Mouse (Mus musculus): ENCODE results near the gene Rbfox2. TPM values are rescaled to one million over a fixed set of nuclear protein-coding genes. Genes with fewer than 3 reads are reported as not detected.
A peak's percentile ranks its signal among the peaks of the same experiment; 100 is the strongest.

Rbfox2 gene
- polyA plus RNA-seq, 1 experiment from 2014 or later, result 78.4 TPM

- Histone ChIP-seq H3K36me3 (peaks cover 1% of the 10 kb centered on the region), H3K4me2 (peak overlapping the region; percentile 66), H3K4me1 (replicated peaks) (peaks cover 60% of the 10 kb centered on the region), H3K9me3 (no peaks in the 10 kb centered on the region), H3K9ac (replicated peaks) (no peak overlapping the region), H3K27me3 (no peaks in the 10 kb centered on the region), H3K27ac (0 out of 2 replicates have a peak overlapping the region, but pooled peaks have one; percentile 92), H3K4me3 (replicated peaks) (peak overlapping the region; percentile 50; the same call in 1 of the 2 replicates)
- no peak for ATAC-seq (ENCODE audit: insufficient number of reproducible peaks, insufficient read depth, low FRiP score, low TSS enrichment, low read depth)
- WGBS, result 69% methylated on average over 10 of the region's 10 CpGs
These were observed 152.5 kb downstream of the Rbfox2 start for GRCm38 (mm10) chr15:77154248-77154785.

- WGBS, result under 1% methylated on average over 12 of the region's 12 CpGs
- Histone ChIP-seq H3K27me3 (no peaks in the 10 kb centered on the region), H3K4me1 (replicated peaks) (peaks cover 66% of the 10 kb centered on the region)
These were observed 153.2 kb downstream of the Rbfox2 start for GRCm38 (mm10) chr15:77153625-77154024.

GRCm38 (mm10) chr15:77153088-77153546, 153.7 kb downstream of the Rbfox2 start:
- 0% methylated on average over 3 of the region's 3 CpGs for whole genome bisulfite sequencing
- Histone ChIP-seq H3K4me1 (replicated peaks) (peaks cover 65% of the 10 kb centered on the region), H3K36me3 (peaks cover 7% of the 10 kb centered on the region), H3K27ac (peak overlapping the region; percentile 92), H3K9me3 (no peaks in the 10 kb centered on the region), H3K4me2 (peak overlapping the region; percentile 66), H3K4me3 (replicated peaks) (peak overlapping the region; percentile 50), H3K27me3 (no peaks in the 10 kb centered on the region), H3K9ac (replicated peaks) (peak overlapping the region; percentile 72)
- ATAC-seq (ENCODE audit: insufficient number of reproducible peaks, insufficient read depth, low FRiP score, low TSS enrichment, low read depth), result peak; percentile 63; the same call in 1 of the 2 replicates

More at GRCm38 (mm10) chr15:77153625-77154024, 153.2 kb downstream of the Rbfox2 start:
- Histone ChIP-seq H3K36me3 (peaks cover 7% of the 10 kb centered on the region), H3K4me2 (peak overlapping the region; percentile 66), H3K9me3 (no peaks in the 10 kb centered on the region), H3K4me3 (replicated peaks) (peak overlapping the region; percentile 50), H3K9ac (replicated peaks) (peak overlapping the region; percentile 72), H3K27ac (peak overlapping the region; percentile 92)
- peak; percentile 84 for ATAC-seq (ENCODE audit: insufficient number of reproducible peaks, insufficient read depth, low FRiP score, low TSS enrichment, low read depth)

DNA sequence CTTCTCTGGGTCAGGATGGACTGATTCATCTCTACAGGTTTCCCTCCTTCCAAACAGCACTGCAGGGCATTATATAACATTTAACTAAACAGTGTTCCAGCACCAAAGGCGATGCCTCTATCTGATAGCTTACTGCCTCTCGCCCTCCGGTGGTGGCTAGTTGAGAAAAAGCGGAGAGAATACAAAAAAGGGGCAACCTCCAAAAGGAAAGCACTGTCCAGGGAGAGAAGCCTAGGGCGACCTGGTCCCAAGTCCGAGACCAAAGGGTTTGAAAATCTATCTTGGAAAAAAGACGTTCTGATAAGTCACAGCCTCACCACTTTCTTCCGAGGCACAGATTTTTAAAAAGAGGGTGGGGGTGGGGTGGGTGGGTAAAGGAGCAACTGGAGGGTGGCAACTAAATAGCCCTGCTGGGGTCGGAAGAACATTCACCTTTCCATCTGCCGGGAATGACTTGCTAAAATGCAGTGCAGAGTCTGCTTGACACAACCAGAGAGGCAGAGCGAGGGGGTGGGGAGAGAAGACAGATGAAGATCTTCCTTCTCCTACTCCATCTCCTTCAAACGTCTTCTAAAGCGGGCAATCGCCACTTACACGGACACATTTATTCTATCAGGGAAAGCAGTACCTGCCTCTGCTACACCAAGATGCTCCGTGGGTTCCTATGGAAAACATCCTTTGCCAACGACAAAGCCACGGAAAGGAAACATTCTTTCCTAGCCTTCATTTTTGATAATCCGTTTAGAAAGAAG, 154.3 kb downstream of the Rbfox2 start:
- Histone ChIP-seq H3K4me1 (replicated peaks) (peaks cover 65% of the 10 kb centered on the region), H3K27me3 (no peaks in the 10 kb centered on the region), H3K36me3 (peaks cover 7% of the 10 kb centered on the region), H3K4me2 (peak overlapping the region; percentile 66), H3K27ac (peak overlapping the region; percentile 92), H3K9ac (replicated peaks) (peak overlapping the region; percentile 72), H3K4me3 (replicated peaks) (peak overlapping the region; percentile 50), H3K9me3 (no peaks in the 10 kb centered on the region)
- ATAC-seq (ENCODE audit: insufficient number of reproducible peaks, insufficient read depth, low FRiP score, low TSS enrichment, low read depth), result no peak
- WGBS, result 1% methylated on average over 19 of the region's 19 CpGs

DNA sequence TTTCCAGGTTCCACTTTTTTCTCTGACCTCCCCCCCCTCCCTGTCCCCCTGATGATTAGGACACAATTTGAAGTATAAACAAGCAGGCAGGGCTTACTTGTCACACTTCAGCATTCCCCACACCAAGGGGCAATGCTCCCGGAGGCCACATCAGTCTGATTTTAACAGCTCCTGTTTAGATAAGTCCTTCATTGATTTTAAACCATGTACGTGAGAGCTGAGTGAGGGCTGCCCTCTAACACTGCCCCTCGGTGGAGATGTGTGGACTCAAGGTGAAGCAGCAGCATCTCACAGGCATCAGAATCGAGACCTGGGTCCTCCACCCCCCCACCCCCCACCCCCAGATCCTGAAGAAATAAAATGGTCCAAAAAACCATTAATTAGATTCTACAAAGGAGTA, 155.0 kb downstream of the Rbfox2 start:
- H3K4me3 ChIP-seq (replicated peaks), result peak overlapping the region; percentile 50
- H3K9me3 ChIP-seq, result no peaks in the 10 kb centered on the region
- H3K36me3 ChIP-seq, result peaks cover 7% of the 10 kb centered on the region
- WGBS, result 8% methylated on average over 4 of the region's 4 CpGs
- H3K9ac ChIP-seq (replicated peaks), result peak overlapping the region; percentile 72
- no peaks in the 10 kb centered on the region for H3K27me3 ChIP-seq
- peaks cover 64% of the 10 kb centered on the region for H3K4me1 ChIP-seq (replicated peaks)
- no peak for ATAC-seq (ENCODE audit: insufficient number of reproducible peaks, insufficient read depth, low FRiP score, low TSS enrichment, low read depth)
- peak overlapping the region; percentile 66 for H3K4me2 ChIP-seq
- no peak overlapping the region for H3K27ac ChIP-seq

DNA sequence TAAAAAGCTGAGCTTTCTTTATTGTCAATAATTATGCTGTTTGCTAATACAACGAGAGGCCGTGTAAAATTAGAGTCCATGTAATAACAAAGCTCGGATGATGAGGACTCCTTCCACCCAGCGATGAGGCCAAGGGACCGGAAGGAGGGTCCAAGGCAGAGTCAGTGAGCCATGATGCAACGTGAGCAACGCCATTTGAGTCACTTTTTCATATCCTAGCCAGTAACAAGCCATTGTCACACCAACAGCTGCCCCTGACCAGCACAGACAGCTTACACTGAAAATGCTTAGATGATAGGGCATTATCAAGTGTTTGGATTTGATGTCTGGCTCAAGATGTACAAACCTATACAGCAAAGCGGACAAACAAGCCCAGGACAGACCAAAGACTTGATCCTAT, 155.6 kb downstream of the Rbfox2 start:
- H3K27ac ChIP-seq, result no peak overlapping the region
- WGBS, result 65% methylated on average over 8 of the region's 8 CpGs

DNA sequence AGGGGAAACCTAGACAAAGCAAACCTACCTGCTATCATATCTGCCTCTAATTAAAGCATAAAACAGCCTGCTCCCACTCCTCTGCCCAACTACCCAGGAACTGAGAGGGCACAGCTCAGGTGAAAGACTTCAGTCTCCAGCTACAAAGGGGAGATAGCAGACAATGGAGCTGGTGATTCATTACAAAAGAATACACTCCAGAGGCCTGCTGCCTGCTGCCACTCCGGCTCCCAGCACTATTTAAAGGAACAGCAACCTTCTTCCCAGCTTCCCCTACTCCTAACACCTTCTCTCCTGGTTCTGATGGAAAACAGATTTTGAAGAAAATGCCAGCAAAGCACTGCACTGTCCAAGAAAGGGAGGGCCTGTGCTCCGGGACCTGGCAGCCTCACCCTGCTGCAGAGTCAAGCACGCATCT, 156.4 kb downstream of the Rbfox2 start:
- no peak for ATAC-seq (ENCODE audit: insufficient number of reproducible peaks, insufficient read depth, low FRiP score, low TSS enrichment, low read depth)
- peak overlapping the region; percentile 66 for H3K4me2 ChIP-seq
- no peaks in the 10 kb centered on the region for H3K9me3 ChIP-seq
- H3K27ac ChIP-seq, result peak overlapping the region; percentile 92
- peaks cover 68% of the 10 kb centered on the region for H3K4me1 ChIP-seq (replicated peaks)
- H3K27me3 ChIP-seq, result no peaks in the 10 kb centered on the region
- H3K4me3 ChIP-seq (replicated peaks), result peak overlapping the region; percentile 31
- H3K36me3 ChIP-seq, result peaks cover 7% of the 10 kb centered on the region
- H3K9ac ChIP-seq (replicated peaks), result peak overlapping the region; percentile 9; the same call in 1 of the 2 replicates
- WGBS, result 20% methylated on average over 3 of the region's 3 CpGs

More for the DNA sequence above, 155.6 kb downstream of the Rbfox2 start:
- peak overlapping the region; percentile 50 for H3K4me3 ChIP-seq (replicated peaks)
- no peaks in the 10 kb centered on the region for H3K9me3 ChIP-seq
- H3K4me2 ChIP-seq, result peak overlapping the region; percentile 66
- H3K4me1 ChIP-seq (replicated peaks), result peaks cover 62% of the 10 kb centered on the region
- no peaks in the 10 kb centered on the region for H3K27me3 ChIP-seq
- peaks cover 7% of the 10 kb centered on the region for H3K36me3 ChIP-seq
- ATAC-seq (ENCODE audit: insufficient number of reproducible peaks, insufficient read depth, low FRiP score, low TSS enrichment, low read depth), result no peak
- H3K9ac ChIP-seq (replicated peaks), result no peak overlapping the region

GRCm38 (mm10) chr15:77150000-77150399, 156.8 kb downstream of the Rbfox2 start:
- ATAC-seq (ENCODE audit: insufficient number of reproducible peaks, insufficient read depth, low FRiP score, low TSS enrichment, low read depth), result no peak
- Histone ChIP-seq H3K9ac (replicated peaks) (peak overlapping the region; percentile 9; the same call in 1 of the 2 replicates), H3K4me2 (peak overlapping the region; percentile 66), H3K4me1 (replicated peaks) (peaks cover 68% of the 10 kb centered on the region), H3K9me3 (no peaks in the 10 kb centered on the region), H3K27ac (peak overlapping the region; percentile 92), H3K27me3 (no peaks in the 10 kb centered on the region), H3K36me3 (peaks cover 7% of the 10 kb centered on the region), H3K4me3 (replicated peaks) (peak overlapping the region; percentile 31)
- 49% methylated on average over 3 of the region's 3 CpGs for WGBS

DNA sequence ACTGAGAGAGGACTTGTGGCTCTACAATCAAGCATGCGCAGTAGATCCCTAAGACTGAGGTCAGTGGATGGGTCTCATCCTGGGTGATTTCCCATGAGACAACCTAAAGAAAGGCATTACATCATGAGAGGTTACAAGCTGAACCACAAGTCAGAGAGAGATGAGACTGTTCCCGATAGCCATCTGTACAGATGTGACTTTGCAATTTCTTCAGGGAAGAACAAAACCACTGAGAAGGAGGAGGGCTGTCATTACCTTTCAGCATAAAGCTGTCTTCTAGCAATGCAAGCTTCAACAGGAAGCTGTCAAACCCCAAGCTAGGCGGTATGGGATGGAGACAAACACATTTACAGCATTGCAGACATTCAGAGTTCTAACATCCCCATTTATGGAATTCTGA, 157.3 kb downstream of the Rbfox2 start:
- peak overlapping the region; percentile 54 for H3K27ac ChIP-seq
- H3K27me3 ChIP-seq, result no peaks in the 10 kb centered on the region
- no peak overlapping the region for H3K9ac ChIP-seq (replicated peaks)
- ATAC-seq (ENCODE audit: insufficient number of reproducible peaks, insufficient read depth, low FRiP score, low TSS enrichment, low read depth), result no peak
- H3K4me1 ChIP-seq (replicated peaks), result peaks cover 68% of the 10 kb centered on the region
- no peaks in the 10 kb centered on the region for H3K9me3 ChIP-seq
- 72% methylated on average over 3 of the region's 3 CpGs for WGBS
- H3K4me3 ChIP-seq (replicated peaks), result no peak overlapping the region
- H3K36me3 ChIP-seq, result peaks cover 7% of the 10 kb centered on the region
- H3K4me2 ChIP-seq, result peak overlapping the region; percentile 66; the same call in 1 of the 2 replicates

DNA sequence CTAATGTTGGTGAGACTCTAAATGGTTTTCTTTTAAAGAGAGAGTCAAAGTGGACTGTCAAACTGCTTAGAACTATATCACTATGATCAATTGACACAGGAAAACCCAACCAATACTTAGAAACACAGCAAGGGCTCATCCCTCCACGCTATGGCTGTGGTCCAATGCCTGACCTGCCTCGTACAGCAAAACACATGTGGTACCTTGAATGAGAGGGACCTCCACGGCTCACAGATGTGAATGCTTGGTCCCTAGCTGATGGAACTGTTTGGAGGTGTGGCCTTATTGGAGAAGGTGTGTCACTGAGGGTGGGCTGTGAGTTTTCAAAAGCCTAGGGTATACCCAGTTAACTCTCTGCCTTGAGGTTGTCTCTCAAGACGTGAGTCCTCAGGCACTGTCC, 159.9 kb downstream of the Rbfox2 start:
- H3K9me3 ChIP-seq, result no peaks in the 10 kb centered on the region
- peaks cover 7% of the 10 kb centered on the region for H3K36me3 ChIP-seq
- H3K27me3 ChIP-seq, result no peaks in the 10 kb centered on the region
- no peak overlapping the region for H3K4me2 ChIP-seq
- H3K4me3 ChIP-seq (replicated peaks), result no peak overlapping the region
- ATAC-seq (ENCODE audit: insufficient number of reproducible peaks, insufficient read depth, low FRiP score, low TSS enrichment, low read depth), result no peak
- no peak overlapping the region for H3K9ac ChIP-seq (replicated peaks)
- H3K27ac ChIP-seq, result no peak overlapping the region
- peaks cover 60% of the 10 kb centered on the region for H3K4me1 ChIP-seq (replicated peaks)
- 79% methylated on average over 4 of the region's 4 CpGs for WGBS

- Histone ChIP-seq H3K27ac (no peak overlapping the region), H3K4me1 (replicated peaks) (peaks cover 43% of the 10 kb centered on the region), H3K4me3 (replicated peaks) (no peak overlapping the region), H3K9me3 (no peaks in the 10 kb centered on the region), H3K36me3 (peaks cover 21% of the 10 kb centered on the region), H3K9ac (replicated peaks) (no peak overlapping the region), H3K27me3 (no peaks in the 10 kb centered on the region), H3K4me2 (no peak overlapping the region)
- WGBS, result 85% methylated on average over 1 of the region's 1 CpGs
- no peak for ATAC-seq (ENCODE audit: insufficient number of reproducible peaks, insufficient read depth, low FRiP score, low TSS enrichment, low read depth)
These were observed 161.8 kb downstream of the Rbfox2 start for GRCm38 (mm10) chr15:77144960-77145359.
